Mouse (Mus musculus): ENCODE data around the gene Itga11.
A peak's percentile ranks its signal among the peaks of the same experiment; 100 is the strongest.

The Itga11 gene

GRCm38 (mm10) chr9:62684311-62684710 lies 6.7 kb downstream of the Itga11 start:
- peak; percentile 87 for DNase-seq (ENCODE audit: low read depth)

- no peak for DNase-seq (ENCODE audit: low read depth)
Measured at GRCm38 (mm10) chr9:62689748-62690147, 12.1 kb downstream of the Itga11 start.

- DNase-seq (ENCODE audit: low read depth): no peak
Measured at GRCm38 (mm10) chr9:62694054-62694453, 16.4 kb downstream of the Itga11 start.

- DNase-seq (ENCODE audit: low read depth): no peak
Measured at GRCm38 (mm10) chr9:62695210-62695609, 17.6 kb downstream of the Itga11 start.

- no peak for DNase-seq (ENCODE audit: low read depth)
Measured at GRCm38 (mm10) chr9:62696799-62697198, 19.2 kb downstream of the Itga11 start.

GRCm38 (mm10) chr9:62707267-62707666 lies 29.6 kb downstream of the Itga11 start:
- no peak for DNase-seq (ENCODE audit: low read depth)

GRCm38 (mm10) chr9:62707870-62708269 lies 30.2 kb downstream of the Itga11 start:
- no peak for DNase-seq (ENCODE audit: low read depth)

- no peak for DNase-seq (ENCODE audit: low read depth)
Measured at GRCm38 (mm10) chr9:62709983-62710382, 32.4 kb downstream of the Itga11 start.

GRCm38 (mm10) chr9:62712374-62712773 lies 34.7 kb downstream of the Itga11 start:
- DNase-seq (ENCODE audit: low read depth): peak; percentile 87

- no peak for DNase-seq (ENCODE audit: low read depth)
Measured at GRCm38 (mm10) chr9:62713040-62713439, 35.4 kb downstream of the Itga11 start.

- DNase-seq (ENCODE audit: low read depth): no peak
Measured at GRCm38 (mm10) chr9:62714336-62714735, 36.7 kb downstream of the Itga11 start.

- no peak for DNase-seq (ENCODE audit: low read depth)
Measured at GRCm38 (mm10) chr9:62717982-62718381, 40.4 kb downstream of the Itga11 start.

GRCm38 (mm10) chr9:62721791-62722190 lies 44.2 kb downstream of the Itga11 start:
- DNase-seq (ENCODE audit: low read depth): no peak

- no peak for DNase-seq (ENCODE audit: low read depth)
Measured at GRCm38 (mm10) chr9:62722716-62723115, 45.1 kb downstream of the Itga11 start.

GRCm38 (mm10) chr9:62724175-62724574 lies 46.5 kb downstream of the Itga11 start:
- no peak for DNase-seq (ENCODE audit: low read depth)

- no peak for DNase-seq (ENCODE audit: low read depth)
Measured at GRCm38 (mm10) chr9:62725247-62725646, 47.6 kb downstream of the Itga11 start.

GRCm38 (mm10) chr9:62726472-62726871 lies 48.8 kb downstream of the Itga11 start:
- DNase-seq (ENCODE audit: low read depth): no peak

- DNase-seq (ENCODE audit: low read depth): peak; percentile 28
Measured at GRCm38 (mm10) chr9:62744558-62745275, 67.1 kb downstream of the Itga11 start.

- DNase-seq (ENCODE audit: low read depth): no peak
Measured at GRCm38 (mm10) chr9:62746646-62747045, 69.0 kb downstream of the Itga11 start.

GRCm38 (mm10) chr9:62749666-62750065 lies 72.0 kb downstream of the Itga11 start:
- DNase-seq (ENCODE audit: low read depth): peak; percentile 51

- no peak for DNase-seq (ENCODE audit: low read depth)
Measured at GRCm38 (mm10) chr9:62750381-62750780, 72.8 kb downstream of the Itga11 start.

- no peak for DNase-seq (ENCODE audit: low read depth)
Measured at GRCm38 (mm10) chr9:62758288-62758687, 80.7 kb downstream of the Itga11 start.

GRCm38 (mm10) chr9:62759601-62760000 lies 82.0 kb downstream of the Itga11 start:
- no peak for DNase-seq (ENCODE audit: low read depth)

- no peak for DNase-seq (ENCODE audit: low read depth)
Measured at GRCm38 (mm10) chr9:62763478-62763877, 85.9 kb downstream of the Itga11 start.
